Mouse (Mus musculus): ENCODE data around the gene Kalrn.

Gene Kalrn

DNA sequence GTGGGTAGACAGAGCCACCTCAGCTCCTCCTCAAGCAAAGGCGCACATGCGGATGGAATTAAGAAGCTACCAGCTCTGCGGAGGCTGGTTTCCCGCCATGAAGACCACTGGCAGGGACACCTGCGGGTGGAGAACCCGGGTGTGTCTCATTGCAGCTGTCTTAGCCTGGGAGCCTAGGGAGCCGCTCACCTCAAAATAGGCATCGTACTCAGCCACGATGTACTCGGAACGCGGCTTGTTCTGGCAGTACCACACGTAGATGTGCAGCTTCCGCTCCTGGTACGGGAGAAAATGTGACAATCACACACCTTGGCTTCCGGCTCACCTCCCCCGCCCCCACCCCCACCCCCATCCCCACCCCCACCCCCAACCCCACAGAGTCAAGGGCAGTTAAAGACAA is 539.1 kb downstream of the Kalrn start:
- no peak for DNase-seq (ENCODE audit: low spot score)

- DNase-seq (ENCODE audit: low spot score): no peak
These were observed 541.2 kb downstream of the Kalrn start for GRCm38 (mm10) chr16:34032011-34032645.

DNA sequence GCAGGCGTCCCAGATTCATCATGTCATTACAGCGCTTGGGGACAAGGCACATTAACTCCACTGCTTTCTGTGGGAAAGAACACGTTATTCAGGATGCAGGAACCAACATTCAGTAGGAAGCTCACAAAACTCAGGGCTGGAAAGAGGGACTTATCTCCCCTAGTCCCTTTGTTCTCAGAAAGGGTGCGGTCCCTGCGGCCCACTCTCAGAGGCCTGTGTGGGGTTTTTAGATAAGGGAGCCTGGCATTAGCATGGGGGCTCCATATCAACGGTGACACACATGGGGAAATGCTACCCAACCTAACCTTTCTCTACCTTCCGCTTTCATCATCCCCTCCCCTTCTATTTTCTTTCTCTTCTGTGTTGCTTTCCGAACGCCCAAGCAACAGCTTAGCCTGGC is 541.8 kb downstream of the Kalrn start:
- DNase-seq (ENCODE audit: low spot score): no peak

- no peak for DNase-seq (ENCODE audit: low spot score)
These were observed 543.0 kb downstream of the Kalrn start for GRCm38 (mm10) chr16:34030379-34030778.

DNA sequence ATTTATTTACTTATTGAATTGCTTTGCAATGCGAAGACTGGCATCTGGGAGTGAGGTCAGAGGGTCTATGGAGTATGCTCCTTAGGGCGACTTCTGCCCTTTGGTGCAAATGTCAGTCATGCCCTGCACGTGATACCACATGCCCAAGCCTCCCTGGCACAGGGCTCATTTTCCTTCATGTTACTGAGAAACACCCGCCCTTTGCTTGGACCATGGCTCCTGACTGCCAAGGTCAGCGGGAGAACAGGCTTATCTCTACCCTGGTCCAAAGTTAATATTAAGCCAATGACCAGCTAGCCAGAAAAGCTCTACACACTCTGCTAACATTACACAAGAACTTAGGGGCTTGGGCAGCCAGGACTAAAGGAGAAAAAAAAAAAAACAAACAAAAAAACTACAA is 543.5 kb downstream of the Kalrn start:
- DNase-seq (ENCODE audit: low spot score): no peak

DNA sequence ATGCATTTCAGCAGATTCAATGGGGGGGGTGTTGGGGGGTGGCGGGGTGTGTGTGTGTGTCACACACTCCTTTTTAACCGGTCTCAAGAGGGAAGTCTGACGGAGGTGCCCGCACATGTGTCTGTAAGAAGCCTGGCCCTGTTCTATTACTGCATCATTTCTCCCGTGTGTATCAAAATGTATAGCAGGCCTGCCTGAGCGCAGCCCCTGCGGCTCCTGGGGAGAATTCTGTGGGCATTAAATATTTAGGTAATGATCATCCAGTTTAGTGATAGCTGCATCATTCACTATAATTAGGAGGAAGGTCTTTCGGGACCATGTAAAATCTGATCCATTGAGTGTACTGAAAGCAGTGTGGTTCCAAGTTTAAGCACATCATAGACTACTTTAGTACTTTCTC is 556.1 kb downstream of the Kalrn start:
- no peak for DNase-seq (ENCODE audit: low spot score)

DNA sequence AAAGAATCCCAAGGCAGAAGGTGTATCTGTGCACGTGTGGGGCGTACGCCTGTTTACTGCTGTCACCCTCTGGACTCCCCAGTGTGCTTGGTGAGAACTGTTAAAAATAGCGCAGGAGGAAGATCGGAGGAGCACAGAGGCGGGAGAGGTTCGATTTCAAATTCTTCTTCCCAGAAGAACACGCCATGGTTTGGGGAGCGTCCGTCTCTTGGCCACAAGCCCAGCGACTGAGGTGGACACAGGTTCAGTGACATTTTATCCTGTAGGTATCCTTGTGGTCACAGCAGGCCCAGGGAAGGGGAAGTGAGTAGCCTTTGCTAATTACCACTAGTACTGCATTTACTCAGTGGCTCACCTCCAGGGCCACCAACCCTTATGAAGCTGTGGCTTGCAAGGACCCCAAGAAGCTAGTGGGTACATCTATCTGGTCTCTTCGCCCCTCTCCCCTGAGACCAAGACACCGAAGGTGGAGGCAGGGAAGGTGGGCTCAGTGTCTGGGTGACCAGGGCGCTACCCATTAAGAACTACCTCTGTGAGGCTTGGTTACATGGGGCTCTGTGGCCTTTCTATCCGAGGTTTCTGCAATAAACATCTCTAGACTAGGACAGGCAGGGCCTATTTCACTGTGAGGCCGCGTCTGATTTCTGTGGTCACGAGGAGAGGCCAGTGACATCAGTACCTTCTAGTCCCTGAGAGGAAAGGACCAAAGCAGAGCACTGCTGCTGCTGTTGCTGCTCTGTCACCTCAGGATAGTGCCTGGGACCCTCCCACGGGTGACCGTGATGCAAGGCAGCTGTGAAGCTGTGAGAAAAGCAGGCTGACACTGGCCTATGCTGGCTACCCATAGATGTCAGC is 561.1 kb downstream of the Kalrn start:
- no peak for DNase-seq (ENCODE audit: low spot score)

- no peak for DNase-seq (ENCODE audit: low spot score)
These were observed 563.8 kb downstream of the Kalrn start for GRCm38 (mm10) chr16:34009567-34009966.

DNA sequence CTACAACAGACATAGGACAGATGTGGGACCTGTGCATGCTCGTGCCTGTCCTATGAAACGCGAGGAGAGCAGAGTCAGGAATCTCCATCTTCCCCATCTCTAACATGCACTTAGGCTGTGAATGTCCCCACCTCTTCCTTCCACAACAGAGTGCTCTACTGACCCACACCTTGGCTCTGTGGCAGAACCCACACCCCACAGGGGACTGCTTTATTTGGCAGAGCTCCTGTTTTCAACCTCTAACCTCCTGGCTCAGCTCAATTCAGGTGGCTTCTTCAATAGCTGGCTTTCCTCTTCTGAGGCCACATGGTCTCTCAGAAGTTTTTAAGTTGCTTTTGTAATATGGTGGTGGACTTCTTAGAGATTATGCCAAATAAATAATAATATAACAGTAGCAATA is 567.3 kb downstream of the Kalrn start:
- no peak for DNase-seq (ENCODE audit: low spot score)

GRCm38 (mm10) chr16:34004128-34004578 is 569.2 kb downstream of the Kalrn start:
- DNase-seq (ENCODE audit: low spot score): no peak

- DNase-seq (ENCODE audit: low spot score): no peak
These were observed 569.7 kb downstream of the Kalrn start for GRCm38 (mm10) chr16:34003566-34004127.

DNA sequence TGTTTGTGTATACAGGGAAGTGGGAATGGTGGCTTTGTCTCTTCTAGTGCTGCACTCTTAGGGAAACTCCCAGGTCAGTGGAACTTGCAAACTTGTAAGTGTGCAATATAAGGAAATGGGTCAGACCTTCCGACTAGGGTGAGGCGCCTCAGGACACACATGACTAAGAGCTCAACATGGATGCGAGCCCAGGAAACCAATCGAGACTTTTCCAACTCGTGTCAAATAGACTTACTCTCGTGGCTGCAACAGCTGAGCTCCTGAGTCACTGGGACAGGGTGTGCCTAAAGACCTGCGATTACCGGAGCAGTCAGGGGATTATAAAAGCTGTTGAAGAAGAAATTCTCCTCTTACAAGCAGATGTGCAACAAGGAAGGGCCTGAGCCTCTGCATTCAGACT is 572.6 kb downstream of the Kalrn start:
- no peak for DNase-seq (ENCODE audit: low spot score)

GRCm38 (mm10) chr16:33999388-33999787 is 573.9 kb downstream of the Kalrn start:
- no peak for DNase-seq (ENCODE audit: low spot score)

DNA sequence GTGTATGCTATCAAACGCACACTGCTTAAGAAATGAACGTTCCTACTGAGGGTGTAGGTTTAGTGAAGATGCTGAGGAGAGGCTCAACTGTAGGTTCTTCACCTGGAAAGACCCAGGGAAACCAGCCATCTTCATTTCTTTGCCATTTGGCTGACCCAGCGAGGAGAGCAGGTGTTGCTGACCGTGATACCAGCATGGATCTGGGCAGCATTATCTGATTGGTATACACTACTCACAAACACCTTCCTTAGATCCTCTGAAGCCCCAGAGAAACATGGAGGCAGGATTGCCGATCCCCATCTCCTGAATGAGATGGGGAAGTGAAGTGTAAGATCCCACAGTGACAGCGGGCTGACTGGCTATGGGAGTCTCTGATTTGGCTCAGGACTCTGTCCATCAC is 575.3 kb downstream of the Kalrn start:
- no peak for DNase-seq (ENCODE audit: low spot score)

- DNase-seq (ENCODE audit: low spot score): no peak
These were observed 577.3 kb downstream of the Kalrn start for GRCm38 (mm10) chr16:33996030-33996429.

- DNase-seq (ENCODE audit: low spot score): no peak
These were observed 577.8 kb downstream of the Kalrn start for GRCm38 (mm10) chr16:33995496-33995895.

- no peak for DNase-seq (ENCODE audit: low spot score)
These were observed 579.0 kb downstream of the Kalrn start for GRCm38 (mm10) chr16:33994321-33994720.

DNA sequence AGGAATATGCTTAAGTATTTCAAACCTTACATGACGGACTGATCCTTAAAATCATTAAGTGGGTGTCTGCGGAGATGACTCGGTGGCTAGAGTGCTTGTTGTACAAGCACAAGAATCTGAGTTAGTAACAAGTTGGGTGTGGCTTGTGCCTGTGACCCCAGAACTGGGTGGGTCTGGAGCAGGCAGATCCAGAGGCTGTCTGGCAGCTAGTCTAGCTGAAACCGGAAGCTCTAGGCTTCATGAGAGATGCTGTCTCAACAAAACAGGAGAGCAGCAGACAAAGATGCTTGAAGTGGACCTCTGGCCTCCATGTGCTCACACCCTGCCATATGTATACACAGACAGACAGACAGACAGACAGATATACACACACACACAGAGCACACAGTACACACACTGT is 582.6 kb downstream of the Kalrn start:
- no peak for DNase-seq (ENCODE audit: low spot score)

- no peak for DNase-seq (ENCODE audit: low spot score)
These were observed 584.2 kb downstream of the Kalrn start for GRCm38 (mm10) chr16:33989106-33989505.

GRCm38 (mm10) chr16:33988358-33989012 is 584.8 kb downstream of the Kalrn start:
- DNase-seq (ENCODE audit: low spot score): no peak

GRCm38 (mm10) chr16:33986993-33987392 is 586.3 kb downstream of the Kalrn start:
- DNase-seq (ENCODE audit: low spot score): no peak

GRCm38 (mm10) chr16:33985372-33985771 is 588.0 kb downstream of the Kalrn start:
- DNase-seq (ENCODE audit: low spot score): no peak

GRCm38 (mm10) chr16:33983712-33984111 is 589.6 kb downstream of the Kalrn start:
- no peak for DNase-seq (ENCODE audit: low spot score)

All from ovary, postnatal 10 days (tissue).